Mouse (Mus musculus) ovary, postnatal 10 days (tissue): ENCODE measurements around the gene Megf9.

Experiments
- DNase-seq: peaks from one replicate; pipeline ENCODE4 v3.0.0; 2022; ENCODE audit warnings: low spot score

The Megf9 gene

DNA sequence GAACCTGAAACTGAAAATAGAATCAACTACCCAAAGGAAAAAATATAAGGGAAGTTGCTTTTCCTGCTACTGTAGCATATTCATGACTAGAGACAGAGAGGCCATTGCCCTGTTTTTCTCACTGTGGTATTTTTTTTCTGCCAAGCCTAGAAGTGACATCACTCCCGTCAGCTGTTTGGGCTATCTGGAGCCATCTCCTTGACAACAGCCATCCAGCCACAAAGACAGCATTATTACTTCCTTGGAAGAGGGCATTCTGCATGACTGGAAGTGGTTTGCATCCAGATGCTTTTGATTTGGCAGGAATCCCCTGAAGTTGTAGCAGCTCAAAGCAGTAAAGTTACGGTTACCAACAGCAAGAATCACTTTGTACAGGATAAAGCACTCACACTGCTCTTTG, 122.7 kb downstream of the Megf9 start:
- no peak for DNase-seq

DNA sequence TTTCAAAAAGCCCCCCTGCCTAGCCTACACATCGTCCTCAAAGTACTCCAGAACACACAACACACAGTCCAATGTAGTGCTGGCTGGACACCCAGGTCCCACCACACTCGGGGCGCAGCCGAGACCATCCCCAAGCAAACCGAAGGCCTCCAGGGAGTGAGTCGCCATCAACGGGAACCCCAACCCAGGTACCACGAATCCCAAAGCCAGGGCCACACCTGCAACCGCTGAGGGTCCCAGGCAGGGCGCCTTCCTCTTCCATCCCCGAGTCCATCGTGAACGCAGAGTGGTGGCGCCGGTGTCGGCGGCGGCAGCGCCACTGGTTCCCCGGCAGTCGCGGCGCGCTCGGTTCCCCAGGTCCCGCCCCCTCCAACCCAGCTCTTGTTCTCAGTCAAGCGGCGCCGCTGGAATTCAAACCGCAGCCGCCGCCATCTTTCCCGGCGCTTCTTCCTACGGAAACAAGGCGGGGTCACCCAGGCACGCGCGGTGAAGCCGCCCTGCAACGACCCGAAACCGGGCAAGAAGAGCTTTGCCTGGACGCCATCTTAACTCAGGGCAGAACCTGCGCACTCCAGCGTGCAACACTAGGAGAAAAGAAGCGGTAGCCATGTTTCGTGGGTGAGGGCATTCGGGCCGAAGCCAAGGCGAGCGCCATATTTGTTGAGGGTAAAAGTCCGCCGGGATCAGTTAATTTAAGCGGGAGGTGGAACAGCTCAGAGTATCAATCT, 124.6 kb downstream of the Megf9 start, which contains the start of gene Cdk5rap2:
Cdk5rap2 (minus strand) TSS at position 450 of the 728 bp plus-strand sequence.
- DNase-seq, result peak; percentile 87

DNA sequence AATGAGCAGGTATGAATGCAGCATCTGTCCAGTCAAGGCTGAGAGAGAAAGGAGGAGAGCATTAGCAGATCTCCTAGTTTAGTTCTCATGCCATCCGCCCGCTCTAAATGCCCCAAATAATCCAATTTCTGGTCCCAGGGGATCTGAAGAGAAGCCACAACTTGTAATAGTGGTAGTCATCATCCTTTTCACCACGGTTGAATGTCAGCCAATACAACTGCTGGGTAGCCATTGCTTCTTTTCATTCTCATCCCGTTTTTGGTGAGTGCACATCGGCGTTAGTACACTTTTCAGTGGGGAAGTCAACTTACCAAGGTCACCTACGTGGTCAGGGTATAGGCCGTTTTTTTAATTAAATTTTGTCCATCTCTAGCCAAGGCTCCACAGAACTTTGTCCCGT, 125.3 kb downstream of the Megf9 start:
- DNase-seq, result no peak

DNA sequence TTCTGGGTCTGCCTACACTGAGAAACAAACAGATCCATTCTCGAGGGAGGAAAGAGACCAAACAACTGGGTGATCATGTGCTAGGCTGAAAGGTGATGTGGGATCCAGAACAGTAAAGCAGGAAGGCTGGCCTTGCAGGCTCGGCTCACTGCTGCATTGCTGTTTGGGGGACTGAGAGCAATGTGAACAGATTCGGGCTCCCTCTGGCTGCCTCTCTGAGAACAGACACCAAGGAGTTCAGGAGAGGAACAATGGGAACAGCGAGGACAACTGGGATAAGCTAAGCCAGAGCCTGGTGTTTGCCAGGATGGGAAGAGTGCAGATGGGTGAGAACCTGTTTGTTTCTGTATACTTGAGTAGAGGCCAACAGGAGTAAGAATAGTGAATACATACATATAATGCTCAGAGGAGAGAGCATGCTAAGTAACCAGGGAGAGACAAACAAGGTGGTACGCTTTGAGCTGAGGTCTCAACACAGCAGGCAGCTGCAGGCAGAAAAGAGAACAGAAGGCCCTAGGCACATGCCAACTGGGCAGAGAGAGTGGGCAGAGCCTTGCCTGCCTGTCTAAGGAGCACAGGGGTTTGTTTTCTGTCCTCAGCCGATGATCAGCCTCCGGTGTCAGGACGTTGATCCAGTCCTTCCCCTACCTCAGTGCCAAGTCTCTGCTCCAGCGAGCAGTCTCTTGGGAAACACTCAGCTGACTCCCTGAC, 132.5 kb downstream of the Megf9 start:
- no peak for DNase-seq

DNA sequence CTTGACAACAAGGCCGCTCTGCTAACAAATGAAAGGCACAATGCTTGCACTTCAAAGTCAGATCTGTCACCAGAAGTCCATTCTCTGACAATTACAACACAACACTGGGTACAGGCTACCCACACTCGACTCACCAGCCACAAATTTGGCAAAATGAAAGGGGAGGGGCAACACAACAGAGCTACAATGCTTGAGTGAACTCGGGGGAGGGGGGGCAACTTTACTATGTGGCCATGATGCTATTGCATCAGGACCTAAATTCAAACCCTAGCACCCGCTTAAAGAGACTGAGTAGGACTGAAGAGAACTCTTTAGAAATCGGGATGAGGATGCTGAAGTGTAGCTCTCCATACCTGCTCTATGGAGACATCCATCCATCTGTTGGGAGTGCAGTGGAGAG, 135.3 kb downstream of the Megf9 start:
- no peak for DNase-seq

DNA sequence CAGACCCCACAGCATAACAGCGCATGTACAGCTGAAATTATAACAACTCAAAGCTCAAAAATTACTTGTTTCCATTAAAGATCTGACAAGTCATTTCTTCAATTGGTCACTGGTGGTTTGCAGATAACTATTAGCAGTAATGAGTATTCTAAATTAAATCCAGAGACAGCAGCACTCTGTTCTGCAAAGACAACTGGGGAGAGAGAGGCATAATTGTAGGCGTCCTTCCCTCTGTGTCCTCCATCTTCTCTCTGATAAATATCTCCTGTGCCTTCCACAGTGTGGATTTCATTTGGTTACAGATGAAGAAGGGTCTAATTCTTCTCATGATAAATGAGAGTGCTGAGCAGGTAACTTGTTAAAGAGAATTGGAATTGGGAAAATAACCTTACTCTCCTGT, 135.7 kb downstream of the Megf9 start:
- no peak for DNase-seq

DNA sequence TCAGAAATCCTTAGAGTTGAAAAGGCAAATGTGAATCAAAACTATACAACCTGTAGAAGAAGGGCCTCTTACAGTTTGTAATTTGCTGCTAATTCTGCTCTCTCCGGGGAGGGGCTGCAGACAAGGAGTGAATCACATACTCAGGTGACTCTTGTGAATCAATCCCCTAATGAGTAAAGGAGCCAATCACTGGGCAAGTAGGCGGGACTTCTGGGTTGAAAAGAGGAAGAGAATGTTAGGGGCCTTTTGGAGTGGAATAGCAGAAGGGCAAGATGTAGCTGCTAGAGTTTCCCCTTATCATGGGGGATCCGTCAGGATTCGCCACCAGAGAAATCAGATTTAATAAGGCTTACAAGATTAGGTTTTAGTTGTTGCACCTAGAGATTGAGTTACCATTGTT, 136.7 kb downstream of the Megf9 start:
- DNase-seq, result no peak

DNA sequence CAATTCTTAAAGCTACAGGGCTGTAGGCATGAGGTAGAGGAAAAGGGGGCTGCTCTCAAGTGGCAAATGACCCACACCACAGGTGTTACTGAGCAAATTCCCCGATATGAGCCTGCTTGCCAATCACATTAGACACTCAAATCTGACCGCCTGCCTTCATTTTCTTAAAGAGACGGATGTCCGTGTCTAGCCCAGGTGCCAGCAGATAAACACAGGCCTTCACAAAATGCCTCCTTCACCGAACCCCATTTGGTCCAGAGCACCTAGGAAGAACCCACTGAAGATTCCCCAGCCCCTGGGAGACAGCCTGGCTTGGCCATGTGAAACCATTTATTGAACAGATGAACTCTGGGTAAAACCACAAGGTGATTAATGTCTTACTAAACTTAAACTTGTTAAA, 138.1 kb downstream of the Megf9 start:
- no peak for DNase-seq

DNA sequence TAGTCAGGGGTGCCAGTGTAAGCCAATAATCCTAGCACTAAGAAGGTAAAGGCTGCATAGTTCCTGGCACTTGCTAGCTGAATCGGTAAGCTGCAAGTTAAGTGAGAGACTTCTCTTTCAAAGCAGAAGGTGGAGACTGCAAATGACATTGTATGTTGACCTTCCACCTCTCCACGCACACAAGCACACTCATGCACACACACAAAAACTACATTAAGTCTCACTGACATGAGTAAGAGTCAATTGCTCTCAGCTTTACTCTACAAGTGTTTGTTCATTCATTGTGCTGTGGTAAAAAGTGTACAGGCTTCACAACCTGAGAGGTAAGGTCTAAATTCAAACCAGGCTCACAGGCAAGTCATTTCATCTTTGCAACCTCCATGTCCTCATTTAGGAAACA, 140.1 kb downstream of the Megf9 start:
- no peak for DNase-seq

DNA sequence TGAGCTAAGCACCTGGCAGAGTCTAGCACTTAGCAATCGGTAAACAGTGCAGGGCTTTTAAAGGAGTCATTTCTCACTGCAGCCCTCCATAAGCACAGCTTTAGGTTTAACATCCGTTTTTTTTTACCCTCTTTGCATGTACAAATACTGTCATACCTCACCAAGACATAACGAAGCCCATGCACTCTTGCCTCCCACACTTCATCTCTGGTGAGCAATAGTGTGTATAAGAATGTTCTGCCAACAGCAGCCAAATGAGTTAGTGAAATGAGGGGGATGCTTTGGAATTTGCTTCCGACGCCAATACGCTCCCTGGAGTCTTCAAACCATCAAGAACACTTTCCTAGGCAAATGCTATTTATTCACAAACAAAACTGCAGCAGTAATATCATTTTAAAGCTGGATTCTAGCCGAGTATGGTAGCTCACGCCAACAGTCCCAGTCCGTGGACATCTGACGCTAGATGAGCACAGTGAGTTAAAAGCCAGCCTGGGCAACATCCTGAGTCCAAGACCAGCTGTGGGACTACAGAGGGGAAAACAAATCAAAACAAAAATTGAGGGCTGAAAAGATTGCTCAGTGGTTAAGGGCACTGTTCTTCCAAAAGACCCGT, 142.9 kb downstream of the Megf9 start:
- DNase-seq, result no peak

DNA sequence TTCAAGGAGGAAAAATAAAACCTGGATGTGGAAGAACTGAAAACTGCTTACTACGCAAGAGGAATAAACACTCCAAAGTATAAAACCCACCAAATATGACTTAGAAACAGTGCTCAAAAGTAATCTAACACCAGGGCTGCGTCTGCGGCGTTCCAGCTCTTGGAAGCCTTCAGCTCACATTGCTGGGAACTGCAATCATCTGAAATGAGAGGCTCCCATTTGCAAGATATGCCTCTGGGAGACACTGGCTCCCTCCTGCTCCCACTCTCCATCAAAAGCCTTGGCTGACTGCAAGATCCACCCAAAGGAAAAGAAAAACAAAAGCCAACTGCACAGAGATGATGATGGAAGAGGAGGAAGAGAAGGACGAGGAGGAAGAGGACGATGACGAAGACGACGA, 143.7 kb downstream of the Megf9 start:
- DNase-seq, result no peak

DNA sequence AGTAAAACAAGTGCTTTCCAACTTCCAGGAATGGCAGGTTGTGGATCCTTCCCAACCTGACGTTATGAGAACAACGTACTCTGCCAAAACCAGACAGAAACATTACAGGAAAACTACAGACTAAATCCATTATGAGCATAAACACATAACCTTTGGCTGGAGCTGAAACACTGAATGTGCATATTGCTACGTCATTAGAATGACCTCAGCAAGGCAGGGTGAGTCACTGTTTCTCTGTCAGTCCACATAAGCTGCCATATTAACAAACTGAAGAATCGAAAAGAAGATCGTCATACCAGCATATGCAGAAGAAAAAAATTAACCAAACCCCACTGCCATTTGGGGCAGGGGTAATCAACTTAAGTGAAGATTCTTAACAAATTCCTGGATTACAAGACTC, 148.6 kb downstream of the Megf9 start:
- DNase-seq, result no peak

DNA sequence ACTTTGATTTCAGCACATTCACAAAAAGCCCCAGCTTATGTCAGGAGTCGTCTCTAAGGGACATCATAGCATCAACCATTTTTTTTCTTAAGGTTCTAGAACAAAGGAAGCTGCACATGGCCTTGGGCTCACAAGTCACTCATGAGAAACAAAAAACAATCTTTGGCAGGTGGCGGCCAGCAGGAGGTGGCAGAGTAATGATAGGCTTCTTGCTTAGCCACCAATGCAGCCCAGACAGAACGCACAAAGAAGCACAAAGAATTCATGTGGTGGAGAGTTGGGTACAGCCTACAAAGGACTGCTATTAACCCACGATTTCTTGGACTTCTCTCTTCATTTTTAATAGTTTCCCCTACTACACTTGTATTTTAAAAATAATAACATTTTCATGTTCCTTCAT, 157.4 kb downstream of the Megf9 start:
- DNase-seq, result no peak
